Mouse (Mus musculus): ENCODE results near the gene Taok1.

Taok1 gene

GRCm38 (mm10) chr11:77508068-77509021 lies 99.3 kb downstream of the Taok1 start:
- DNase-seq (ENCODE audit: low spot score), result peak; percentile 81

- no peak for DNase-seq (ENCODE audit: low spot score)
These were observed 100.2 kb downstream of the Taok1 start for GRCm38 (mm10) chr11:77507426-77507825.

- no peak for DNase-seq (ENCODE audit: low spot score)
These were observed 100.7 kb downstream of the Taok1 start for GRCm38 (mm10) chr11:77506941-77507340.

- no peak for DNase-seq (ENCODE audit: low spot score)
These were observed 101.3 kb downstream of the Taok1 start for GRCm38 (mm10) chr11:77506273-77506672.

- DNase-seq (ENCODE audit: low spot score), result no peak
These were observed 102.2 kb downstream of the Taok1 start for GRCm38 (mm10) chr11:77505291-77505980.

GRCm38 (mm10) chr11:77504377-77504776 lies 103.2 kb downstream of the Taok1 start:
- no peak for DNase-seq (ENCODE audit: low spot score)

- DNase-seq (ENCODE audit: low spot score), result no peak
These were observed 104.1 kb downstream of the Taok1 start for GRCm38 (mm10) chr11:77503511-77503910.

GRCm38 (mm10) chr11:77502481-77502880 lies 105.1 kb downstream of the Taok1 start:
- no peak for DNase-seq (ENCODE audit: low spot score)

GRCm38 (mm10) chr11:77501971-77502370 lies 105.6 kb downstream of the Taok1 start:
- DNase-seq (ENCODE audit: low spot score), result no peak

- DNase-seq (ENCODE audit: low spot score), result peak; percentile 82
These were observed 106.2 kb downstream of the Taok1 start for GRCm38 (mm10) chr11:77501392-77501791.

- DNase-seq (ENCODE audit: low spot score), result no peak
These were observed 107.0 kb downstream of the Taok1 start for GRCm38 (mm10) chr11:77500361-77501325.

GRCm38 (mm10) chr11:77499354-77499753 lies 108.3 kb downstream of the Taok1 start:
- DNase-seq (ENCODE audit: low spot score), result no peak

- DNase-seq (ENCODE audit: low spot score), result no peak
These were observed 109.1 kb downstream of the Taok1 start for GRCm38 (mm10) chr11:77498261-77499139.

- peak; percentile 72 for DNase-seq (ENCODE audit: low spot score)
These were observed 109.8 kb downstream of the Taok1 start for GRCm38 (mm10) chr11:77497851-77498250.

- DNase-seq (ENCODE audit: low spot score), result peak; percentile 90
These were observed 110.3 kb downstream of the Taok1 start for GRCm38 (mm10) chr11:77497341-77497756.

- DNase-seq (ENCODE audit: low spot score), result no peak
These were observed 112.1 kb downstream of the Taok1 start for GRCm38 (mm10) chr11:77495507-77495906.

- no peak for DNase-seq (ENCODE audit: low spot score)
These were observed 112.8 kb downstream of the Taok1 start for GRCm38 (mm10) chr11:77494782-77495181.

- no peak for DNase-seq (ENCODE audit: low spot score)
These were observed 113.3 kb downstream of the Taok1 start for GRCm38 (mm10) chr11:77494344-77494676.

GRCm38 (mm10) chr11:77493512-77494343 lies 113.9 kb downstream of the Taok1 start, which contains the start of gene Git1:
Gene Git1 (plus strand): TSS chr11:77493562.
- DNase-seq (ENCODE audit: low spot score), result no peak

GRCm38 (mm10) chr11:77492911-77493332 lies 114.7 kb downstream of the Taok1 start:
- DNase-seq (ENCODE audit: low spot score), result peak; percentile 95
